Mouse (Mus musculus): ENCODE measurements around the gene Il10. TPM values are rescaled to one million over a fixed set of nuclear protein-coding genes. Genes with fewer than 3 reads are reported as not detected.

The Il10 gene
- polyA plus RNA-seq, 1 experiment from 2014 or later = not detected

- ATAC-seq (ENCODE audit: low FRiP score) = no peak
- WGBS = 93% methylated on average over 10 of the region's 10 CpGs
- no peak overlapping the region for H3K27ac ChIP-seq (ENCODE audit: low read depth, low read length)
Observed at GRCm38 (mm10) chr1:130996356-130996755, 23.3 kb upstream of the Il10 start.

GRCm38 (mm10) chr1:130997441-130997840, 22.2 kb upstream of the Il10 start:
- H3K4me1 ChIP-seq (replicated peaks; ENCODE audit: control insufficient read depth, insufficient read depth, low read length) = no peaks in the 10 kb centered on the region
- DNase-seq (ENCODE audit: low spot score) (no peak), ATAC-seq (ENCODE audit: low FRiP score) (no peak)
- no peak overlapping the region for H3K4me2 ChIP-seq (replicated peaks; ENCODE audit: low read depth, low read length)
- 88% methylated on average over 4 of the region's 4 CpGs for WGBS
- no peak overlapping the region for H3K27ac ChIP-seq (ENCODE audit: low read depth, low read length)
- H3K27me3 ChIP-seq (ENCODE audit: control insufficient read depth, insufficient read depth, low read length) = no peaks in the 10 kb centered on the region
- H3K9ac ChIP-seq (ENCODE audit: low read depth, low read length) = no peak overlapping the region
- H3K9me3 ChIP-seq (ENCODE audit: control insufficient read depth, low read length) = no peaks in the 10 kb centered on the region
- no peak overlapping the region for H3K4me3 ChIP-seq (ENCODE audit: low read depth, low read length)
- H3K36me3 ChIP-seq (ENCODE audit: control insufficient read depth, insufficient read depth, low read length) = no peaks in the 10 kb centered on the region

More at GRCm38 (mm10) chr1:130996356-130996755, 23.3 kb upstream of the Il10 start:
- Histone ChIP-seq H3K9ac (ENCODE audit: low read depth, low read length) (no peak overlapping the region), H3K36me3 (ENCODE audit: control insufficient read depth, insufficient read depth, low read length) (no peaks in the 10 kb centered on the region), H3K4me1 (replicated peaks; ENCODE audit: control insufficient read depth, insufficient read depth, low read length) (no peaks in the 10 kb centered on the region), H3K9me3 (ENCODE audit: control insufficient read depth, low read length) (no peaks in the 10 kb centered on the region), H3K27me3 (ENCODE audit: control insufficient read depth, insufficient read depth, low read length) (no peaks in the 10 kb centered on the region), H3K4me2 (replicated peaks; ENCODE audit: low read depth, low read length) (no peak overlapping the region), H3K4me3 (ENCODE audit: low read depth, low read length) (no peak overlapping the region)
- no peak for DNase-seq (ENCODE audit: low spot score)

GRCm38 (mm10) chr1:130998321-130998720, 21.3 kb upstream of the Il10 start:
- Histone ChIP-seq H3K4me2 (replicated peaks; ENCODE audit: low read depth, low read length) (no peak overlapping the region), H3K27me3 (ENCODE audit: control insufficient read depth, insufficient read depth, low read length) (no peaks in the 10 kb centered on the region), H3K4me1 (replicated peaks; ENCODE audit: control insufficient read depth, insufficient read depth, low read length) (no peaks in the 10 kb centered on the region), H3K9me3 (ENCODE audit: control insufficient read depth, low read length) (no peaks in the 10 kb centered on the region), H3K9ac (ENCODE audit: low read depth, low read length) (no peak overlapping the region), H3K4me3 (ENCODE audit: low read depth, low read length) (no peak overlapping the region), H3K36me3 (ENCODE audit: control insufficient read depth, insufficient read depth, low read length) (no peaks in the 10 kb centered on the region), H3K27ac (ENCODE audit: low read depth, low read length) (no peak overlapping the region)
- ATAC-seq (ENCODE audit: low FRiP score) = no peak
- no peak for DNase-seq (ENCODE audit: low spot score)
- 85% methylated on average over 10 of the region's 10 CpGs for WGBS

- Histone ChIP-seq H3K27ac (ENCODE audit: low read depth, low read length) (no peak overlapping the region), H3K36me3 (ENCODE audit: control insufficient read depth, insufficient read depth, low read length) (no peaks in the 10 kb centered on the region), H3K27me3 (ENCODE audit: control insufficient read depth, insufficient read depth, low read length) (no peaks in the 10 kb centered on the region), H3K9ac (ENCODE audit: low read depth, low read length) (no peak overlapping the region), H3K4me2 (replicated peaks; ENCODE audit: low read depth, low read length) (no peak overlapping the region), H3K4me3 (ENCODE audit: low read depth, low read length) (no peak overlapping the region), H3K9me3 (ENCODE audit: control insufficient read depth, low read length) (no peaks in the 10 kb centered on the region), H3K4me1 (replicated peaks; ENCODE audit: control insufficient read depth, insufficient read depth, low read length) (no peaks in the 10 kb centered on the region)
- WGBS = 85% methylated on average over 4 of the region's 4 CpGs
- no peak for DNase-seq (ENCODE audit: low spot score)
- no peak for ATAC-seq (ENCODE audit: low FRiP score)
Observed at GRCm38 (mm10) chr1:130999708-131000107, 19.9 kb upstream of the Il10 start.

DNA sequence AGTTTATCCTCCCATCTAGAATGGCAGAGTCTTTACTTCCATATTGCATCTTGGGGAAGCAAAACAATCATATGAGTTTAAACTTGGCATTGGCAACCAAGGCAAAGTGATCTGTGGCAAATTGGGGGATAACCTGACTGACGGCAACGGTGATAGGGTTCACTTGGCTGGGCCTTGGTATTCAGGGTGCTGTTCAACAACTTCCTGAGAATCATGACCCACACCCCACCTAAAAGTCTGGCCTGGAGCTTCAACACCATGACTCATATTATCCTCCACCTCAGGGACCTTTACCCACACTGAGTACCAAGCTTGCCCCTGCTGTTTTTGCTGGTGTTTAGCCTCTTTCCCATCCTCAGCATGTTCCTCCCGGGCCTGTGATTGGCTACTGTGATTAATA, 19.3 kb upstream of the Il10 start:
- no peak overlapping the region for H3K4me3 ChIP-seq (ENCODE audit: low read depth, low read length)
- H3K4me1 ChIP-seq (replicated peaks; ENCODE audit: control insufficient read depth, insufficient read depth, low read length) = no peaks in the 10 kb centered on the region
- H3K27me3 ChIP-seq (ENCODE audit: control insufficient read depth, insufficient read depth, low read length) = no peaks in the 10 kb centered on the region
- no peaks in the 10 kb centered on the region for H3K9me3 ChIP-seq (ENCODE audit: control insufficient read depth, low read length)
- H3K27ac ChIP-seq (ENCODE audit: low read depth, low read length) = no peak overlapping the region
- H3K36me3 ChIP-seq (ENCODE audit: control insufficient read depth, insufficient read depth, low read length) = no peaks in the 10 kb centered on the region
- no peak overlapping the region for H3K9ac ChIP-seq (ENCODE audit: low read depth, low read length)
- ATAC-seq (ENCODE audit: low FRiP score) = no peak
- no peak overlapping the region for H3K4me2 ChIP-seq (replicated peaks; ENCODE audit: low read depth, low read length)
- 95% methylated on average over 3 of the region's 3 CpGs for WGBS
- no peak for DNase-seq (ENCODE audit: low spot score)

DNA sequence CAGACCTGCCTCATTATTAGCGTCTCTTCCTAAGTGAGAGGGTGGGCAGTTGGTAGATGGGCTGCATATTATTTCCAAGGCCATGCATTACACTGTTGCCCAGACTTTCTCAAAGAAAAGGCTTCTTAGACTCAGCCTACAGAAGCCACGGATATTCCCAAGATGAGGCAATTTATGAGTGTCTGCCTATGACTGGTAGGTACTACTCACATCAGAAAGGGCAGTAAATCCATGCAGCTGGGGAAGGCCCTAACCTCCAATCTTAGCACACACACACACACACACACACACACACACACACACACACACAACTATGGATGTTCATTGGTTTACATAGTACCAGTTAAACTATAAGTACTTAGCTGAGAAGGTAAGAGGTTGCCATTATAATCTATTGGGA, 17.1 kb upstream of the Il10 start:
- WGBS = 92% methylated on average over 2 of the region's 2 CpGs
- ATAC-seq (ENCODE audit: low FRiP score) = no peak

GRCm38 (mm10) chr1:131003037-131003922, 16.4 kb upstream of the Il10 start:
- Histone ChIP-seq H3K9me3 (ENCODE audit: control insufficient read depth, low read length) (no peaks in the 10 kb centered on the region), H3K4me3 (ENCODE audit: low read depth, low read length) (no peak overlapping the region), H3K27me3 (ENCODE audit: control insufficient read depth, insufficient read depth, low read length) (no peaks in the 10 kb centered on the region), H3K9ac (ENCODE audit: low read depth, low read length) (no peak overlapping the region), H3K4me1 (replicated peaks; ENCODE audit: control insufficient read depth, insufficient read depth, low read length) (no peaks in the 10 kb centered on the region), H3K36me3 (ENCODE audit: control insufficient read depth, insufficient read depth, low read length) (no peaks in the 10 kb centered on the region), H3K4me2 (replicated peaks; ENCODE audit: low read depth, low read length) (no peak overlapping the region), H3K27ac (ENCODE audit: low read depth, low read length) (no peak overlapping the region)
- WGBS = 61% methylated on average over 17 of the region's 17 CpGs
- no peak for ATAC-seq (ENCODE audit: low FRiP score)
- DNase-seq (ENCODE audit: low spot score) = no peak

More for the DNA sequence above, 17.1 kb upstream of the Il10 start:
- Histone ChIP-seq H3K27me3 (ENCODE audit: control insufficient read depth, insufficient read depth, low read length) (no peaks in the 10 kb centered on the region), H3K4me1 (replicated peaks; ENCODE audit: control insufficient read depth, insufficient read depth, low read length) (no peaks in the 10 kb centered on the region), H3K27ac (ENCODE audit: low read depth, low read length) (no peak overlapping the region), H3K36me3 (ENCODE audit: control insufficient read depth, insufficient read depth, low read length) (no peaks in the 10 kb centered on the region), H3K4me2 (replicated peaks; ENCODE audit: low read depth, low read length) (no peak overlapping the region), H3K9me3 (ENCODE audit: control insufficient read depth, low read length) (no peaks in the 10 kb centered on the region), H3K9ac (ENCODE audit: low read depth, low read length) (no peak overlapping the region), H3K4me3 (ENCODE audit: low read depth, low read length) (no peak overlapping the region)
- DNase-seq (ENCODE audit: low spot score) = no peak

- H3K27me3 ChIP-seq (ENCODE audit: control insufficient read depth, insufficient read depth, low read length) = no peaks in the 10 kb centered on the region
- DNase-seq (ENCODE audit: low spot score) (no peak), ATAC-seq (ENCODE audit: low FRiP score) (no peak)
- H3K9ac ChIP-seq (ENCODE audit: low read depth, low read length) = no peak overlapping the region
- H3K9me3 ChIP-seq (ENCODE audit: control insufficient read depth, low read length) = no peaks in the 10 kb centered on the region
- no peak overlapping the region for H3K27ac ChIP-seq (ENCODE audit: low read depth, low read length)
- H3K36me3 ChIP-seq (ENCODE audit: control insufficient read depth, insufficient read depth, low read length) = no peaks in the 10 kb centered on the region
- no peak overlapping the region for H3K4me2 ChIP-seq (replicated peaks; ENCODE audit: low read depth, low read length)
- H3K4me3 ChIP-seq (ENCODE audit: low read depth, low read length) = no peak overlapping the region
- no peaks in the 10 kb centered on the region for H3K4me1 ChIP-seq (replicated peaks; ENCODE audit: control insufficient read depth, insufficient read depth, low read length)
- WGBS = 69% methylated on average over 1 of the region's 1 CpGs
Observed at GRCm38 (mm10) chr1:131006069-131006468, 13.6 kb upstream of the Il10 start.
